10 mouse cellular contexts compared by ENCODE assay signal in genomic region chr9:61445711-61446222, GRCm38 (mm10).
DNase-seq lines count a peak whose midpoint lies in the region; ATAC-seq lines count a peak whose summit lies in the region.
"Had no signal": no experiment of that assay in that cellular context is flagged by ENCODE, and none has a peak within 500 bp of the region (broad histone marks: within the 10 kb centered on the region; RNA-seq: fewer than 3 reads in every experiment).

No protein-coding gene starts in this region.

- peaks cover 22% of the 10 kb centered on the region for H3K27me3 ChIP-seq in neural tube, embryonic 15.5 days (replicated peaks)

- no peak for ATAC-seq in CD4-positive, CD25-positive, alpha-beta regulatory T cell, adult 4 months
- ATAC-seq in neural tube, embryonic 15.5 days (ENCODE audit: low FRiP score) = no peak

- WGBS in neural tube, embryonic 15.5 days = 17% methylated on average over 5 of the region's 5 CpGs

- H3K9me3 ChIP-seq in neural tube, embryonic 15.5 days (replicated peaks) = no peaks in the 10 kb centered on the region

- no peak overlapping the region for H3K4me3 ChIP-seq in neural tube, embryonic 15.5 days (replicated peaks)

- peaks cover 33% of the 10 kb centered on the region for H3K4me1 ChIP-seq in neural tube, embryonic 15.5 days

- no peak overlapping the region for H3K9ac ChIP-seq in neural tube, embryonic 15.5 days (replicated peaks)

- peak; percentile 19 for DNase-seq in CD4-positive, CD25-positive, alpha-beta regulatory T cell, adult 2 months (ENCODE audit: low read depth, low spot score)
- peak; percentile 40 for DNase-seq in neural tube, embryonic 10.5 days (ENCODE audit: extremely low spot score, low spot score)
- peak; percentile 44 for DNase-seq in heart, adult 8-10 months (ENCODE audit: low spot score)
- peak; percentile 40 for DNase-seq in naive thymus-derived CD4-positive, alpha-beta T cell, adult 2 months (ENCODE audit: low read depth)
- no peak for DNase-seq in cerebellum, postnatal 14 days
- DNase-seq in urinary bladder, adult 2 months (ENCODE audit: low spot score) = no peak
- DNase-seq: cerebellum, adult 2 months; spleen, adult 18-20 months had no signal

- no peaks in the 10 kb centered on the region for H3K36me3 ChIP-seq in neural tube, embryonic 15.5 days

- no peak overlapping the region for H3K4me2 ChIP-seq in neural tube, embryonic 15.5 days

- H3K27ac ChIP-seq in neural tube, embryonic 15.5 days (replicated peaks) = no peak overlapping the region

Comparison
In these comparisons a context has a peak if more than half of its experiments do, and no peak if none do; other contexts are left out.
1. DNase-seq: peak in CD4-positive, CD25-positive, alpha-beta regulatory T cell, adult 2 months (single experiment), neural tube, embryonic 10.5 days (single experiment), heart, adult 8-10 months (single experiment) and naive thymus-derived CD4-positive, alpha-beta T cell, adult 2 months (single experiment); none in cerebellum, postnatal 14 days (0 of 2) and urinary bladder, adult 2 months (single experiment).